Mouse (Mus musculus) C2C12 (cell line): ENCODE results near the gene Phyhd1.

Experiments used
- CTCF ChIP-seq: IDR thresholded peaks from one replicate; pipeline ENCODE4 v1.5.1; 2011; ENCODE audit not compliant: control insufficient read depth, insufficient read depth, insufficient read length
- FOSL1 ChIP-seq: IDR thresholded peaks from one replicate; pipeline ENCODE4 v1.8.0; 2011; ENCODE audit warnings: mild to moderate bottlenecking, low read length; ENCODE audit not compliant: poor library complexity, insufficient read depth, severe bottlenecking
- MYOD1 ChIP-seq: IDR thresholded peaks from one replicate; pipeline ENCODE4 v1.6.1; 2011; ENCODE audit warnings: low read depth; ENCODE audit not compliant: control insufficient read depth, insufficient read length
- USF1 ChIP-seq: IDR thresholded peaks from one replicate; pipeline ENCODE4 v1.6.1; 2011; ENCODE audit warnings: low read depth, mild to moderate bottlenecking, control low read depth, moderate library complexity

DNA sequence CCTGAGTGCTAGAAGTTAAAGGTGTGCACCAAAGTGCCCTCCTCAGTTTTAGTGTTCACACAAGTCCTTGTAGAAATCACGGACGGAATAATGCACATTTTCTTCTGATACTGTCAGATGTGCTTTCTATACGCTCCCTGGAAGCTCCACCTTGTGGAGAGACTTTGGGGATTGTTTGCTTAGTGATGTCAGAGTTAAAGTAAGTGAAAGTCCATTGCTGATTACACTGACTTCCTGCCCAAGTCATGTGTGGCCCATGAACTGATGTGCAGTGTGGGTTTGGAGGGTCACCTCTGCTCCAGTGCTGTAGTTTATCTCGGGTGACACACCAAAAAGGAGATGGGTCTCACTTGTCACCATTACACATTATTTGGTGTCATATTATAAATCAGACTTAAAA is 53.3 kb downstream of the Phyhd1 start:
- TF ChIP-seq CTCF (no peak), MYOD1 (no peak), USF1 (no peak), FOSL1 (no peak)
